Mouse (Mus musculus) kidney, adult 2 months (tissue): ENCODE results near the gene Plekhm1.

Source experiments
- CTCF ChIP-seq: fragments of 200-500 bp; conservative IDR thresholded peaks from 2 replicates; pipeline ENCODE4 v1.5.1; 2011; ENCODE audit warnings: low read depth, mild to moderate bottlenecking, control low read depth, low read length, moderate library complexity, mixed read lengths; ENCODE audit not compliant: insufficient read depth, insufficient read length
- POLR2A ChIP-seq: fragments of 200-500 bp; IDR thresholded peaks from one replicate; pipeline ENCODE4 v1.6.1; 2011; ENCODE audit warnings: low read depth, low read length, control low read depth

GRCm38 (mm10) chr11:103315379-103315778, 97.1 kb downstream of the Plekhm1 start:
- TF ChIP-seq CTCF, result no peak
- TF ChIP-seq POLR2A, result no peak
